ENCODE assay signal across 17 mouse cellular contexts in the genomic region with DNA sequence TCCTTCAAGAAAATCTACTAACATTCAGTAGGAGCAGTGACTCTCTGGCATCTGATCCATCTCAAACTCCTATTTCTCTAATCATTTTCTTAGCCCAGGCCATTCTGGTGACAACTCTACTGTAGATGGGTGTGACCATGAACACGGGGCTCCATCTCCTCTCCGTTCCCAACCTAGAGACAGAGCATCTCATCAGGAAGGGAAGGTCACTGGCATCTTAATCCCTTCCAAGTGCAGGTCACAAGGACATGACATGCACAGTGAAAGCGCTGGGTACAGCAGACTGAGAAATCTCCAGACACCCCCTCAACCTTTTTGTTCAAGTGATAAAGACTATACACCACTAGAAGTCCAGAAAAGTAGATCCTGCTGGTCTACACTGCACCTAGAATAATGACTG. TPM values are rescaled to one million over a fixed set of nuclear protein-coding genes. Genes with fewer than 3 reads are reported as not detected.
DNase-seq lines count a peak whose midpoint lies in the region; ATAC-seq and TF ChIP-seq lines count a peak whose summit lies in the region.
"Had no signal": no experiment of that assay in that cellular context is flagged by ENCODE, and none has a peak within 500 bp of the region (broad histone marks: within the 10 kb centered on the region; RNA-seq: fewer than 3 reads in every experiment).

No protein-coding gene starts in this region.

- no peaks in the 10 kb centered on the region for H3K36me3 ChIP-seq in midbrain, embryonic 11.5 days (ENCODE audit: control insufficient read depth, insufficient read depth, low read length)
- no peaks in the 10 kb centered on the region for H3K36me3 ChIP-seq in midbrain, embryonic 14.5 days (ENCODE audit: control insufficient read depth, insufficient read depth, low read length)
- H3K36me3 ChIP-seq in liver, postnatal 0 days (replicated peaks; ENCODE audit: insufficient read depth, low read length) = peaks cover 4% of the 10 kb centered on the region
- H3K36me3 ChIP-seq: forebrain, embryonic 12.5 days; midbrain, embryonic 15.5 days had no signal

- no peak for ATAC-seq in midbrain, embryonic 11.5 days (ENCODE audit: low FRiP score)
- no peak for ATAC-seq in midbrain, embryonic 14.5 days (ENCODE audit: low FRiP score, low TSS enrichment)
- peak; percentile 17; the same call in 1 of the 2 replicates for ATAC-seq in liver, postnatal 0 days
- no peak for ATAC-seq in megakaryocyte progenitor cell, adult 5-6 weeks (replicated peaks; ENCODE audit: poor library complexity)
- ATAC-seq: CD4-positive, CD25-positive, alpha-beta regulatory T cell, adult 4 months; hindbrain, embryonic 16.5 days; midbrain, embryonic 15.5 days had no signal

- peaks cover 7% of the 10 kb centered on the region for H3K4me1 ChIP-seq in midbrain, embryonic 11.5 days (ENCODE audit: control insufficient read depth, insufficient read depth, low read length)
- peaks cover 16% of the 10 kb centered on the region for H3K4me1 ChIP-seq in midbrain, embryonic 14.5 days (ENCODE audit: control insufficient read depth, insufficient read depth, low read length)
- peaks cover 23% of the 10 kb centered on the region for H3K4me1 ChIP-seq in liver, postnatal 0 days (ENCODE audit: insufficient read depth)

- H3K9ac ChIP-seq in midbrain, embryonic 11.5 days (ENCODE audit: low read length) = no peak overlapping the region
- H3K9ac ChIP-seq in midbrain, embryonic 14.5 days (replicated peaks; ENCODE audit: low read length) = no peak overlapping the region
- peak overlapping the region; percentile 47 for H3K9ac ChIP-seq in liver, postnatal 0 days (replicated peaks)
- H3K9ac ChIP-seq: embryonic facial prominence, embryonic 12.5 days; forebrain, embryonic 12.5 days had no signal

- H3K4me3 ChIP-seq in midbrain, embryonic 11.5 days (ENCODE audit: low read depth, low read length) = no peak overlapping the region
- H3K4me3 ChIP-seq in midbrain, embryonic 14.5 days (replicated peaks; ENCODE audit: low read depth, low read length) = no peak overlapping the region
- peak overlapping the region; percentile 89 for H3K4me3 ChIP-seq in liver, postnatal 0 days (ENCODE audit: low read depth, low read length)
- H3K4me3 ChIP-seq: embryonic facial prominence, embryonic 12.5 days; forebrain, embryonic 12.5 days had no signal

- no peaks in the 10 kb centered on the region for H3K27me3 ChIP-seq in midbrain, embryonic 11.5 days (ENCODE audit: control insufficient read depth, insufficient read depth, low read length)
- H3K27me3 ChIP-seq in midbrain, embryonic 14.5 days (ENCODE audit: control insufficient read depth, insufficient read depth, low read length) = no peaks in the 10 kb centered on the region
- H3K27me3 ChIP-seq in liver, postnatal 0 days (ENCODE audit: insufficient read depth, low read length) = no peaks in the 10 kb centered on the region
- H3K27me3 ChIP-seq: embryonic facial prominence, embryonic 12.5 days; forebrain, embryonic 12.5 days; midbrain, embryonic 15.5 days had no signal

- no peaks in the 10 kb centered on the region for H3K9me3 ChIP-seq in midbrain, embryonic 11.5 days (ENCODE audit: control insufficient read depth, low read length)
- no peaks in the 10 kb centered on the region for H3K9me3 ChIP-seq in midbrain, embryonic 14.5 days (ENCODE audit: control insufficient read depth, low read length)
- no peaks in the 10 kb centered on the region for H3K9me3 ChIP-seq in liver, postnatal 0 days (ENCODE audit: low read length)
- H3K9me3 ChIP-seq: embryonic facial prominence, embryonic 12.5 days; forebrain, embryonic 12.5 days; midbrain, embryonic 15.5 days had no signal

- TF ChIP-seq CTCF in liver, postnatal 0 days (IDR thresholded peaks at IDR 0.05; ENCODE audit: low read depth) = no peak

- no peak overlapping the region for H3K4me2 ChIP-seq in midbrain, embryonic 11.5 days
- no peak overlapping the region for H3K4me2 ChIP-seq in midbrain, embryonic 14.5 days (ENCODE audit: low read length)
- peak overlapping the region; percentile 83 for H3K4me2 ChIP-seq in liver, postnatal 0 days (ENCODE audit: low read depth, low read length)

- H3K27ac ChIP-seq in midbrain, embryonic 11.5 days (ENCODE audit: low read depth, low read length) = no peak overlapping the region
- H3K27ac ChIP-seq in midbrain, embryonic 14.5 days (replicated peaks; ENCODE audit: low read depth, low read length) = no peak overlapping the region
- H3K27ac ChIP-seq in liver, postnatal 0 days (ENCODE audit: low read depth) = peak overlapping the region; percentile 90
- H3K27ac ChIP-seq: embryonic facial prominence, embryonic 12.5 days; forebrain, embryonic 12.5 days; midbrain, embryonic 15.5 days had no signal

- 90% methylated on average over 3 of the region's 3 CpGs for WGBS in midbrain, embryonic 11.5 days
- 91% methylated on average over 3 of the region's 3 CpGs for WGBS in midbrain, embryonic 14.5 days
- WGBS in liver, postnatal 0 days (ENCODE audit: insufficient replicate concordance) = 61% methylated on average over 3 of the region's 3 CpGs

- DNase-seq in heart, adult 11 months = peak; percentile 33
- no peak for DNase-seq in heart, adult 8-10 months (ENCODE audit: low spot score)
- DNase-seq in midbrain, embryonic 11.5 days (ENCODE audit: low spot score, missing footprints) = peak; percentile 53
- DNase-seq in midbrain, embryonic 14.5 days = no peak
- peak; percentile 4 for DNase-seq in induced T-regulatory cell, adult 2 months (ENCODE audit: low read depth)
- DNase-seq in liver, postnatal 0 days = peak; percentile 21
- no peak for DNase-seq in urinary bladder, postnatal 10 days (ENCODE audit: low spot score)
- DNase-seq: adrenal gland, postnatal 14 days; cerebellum, adult 8-10 months; kidney, adult 9 months; thymus, adult 18-20 months had no signal

- TF ChIP-seq EP300 in liver, postnatal 0 days (IDR thresholded peaks at IDR 0.05; ENCODE audit: low read depth) = no peak

RNA-seq across cellular contexts. Expression of gene Tmx1, which starts 1.4 kb away (rescaled TPM):
- total RNA-seq in heart, adult 8-10 months (2022) = 10 to 100 TPM; 25.4 to 35.4 (median 30.8) TPM
- polyA plus RNA-seq in midbrain, embryonic 11.5 days (2014; fragmentation: Nextera tagmentation; extraction: Ambion mirVana) = 135 and 150 TPM in 2 replicates
- 99.5 and 99.6 TPM in 2 replicates for polyA plus RNA-seq in midbrain, embryonic 14.5 days (2014; fragmentation: Nextera tagmentation; extraction: Ambion mirVana)
- 62.2 and 72.1 TPM in 2 replicates for polyA plus RNA-seq in liver, postnatal 0 days (2015; fragmentation: Nextera tagmentation; extraction: Ambion mirVana)
- 50.8 and 58.2 TPM in 2 replicates for total RNA-seq in megakaryocyte progenitor cell, adult 5-6 weeks (2015)
- total RNA-seq in megakaryocyte progenitor cell, adult 5-6 weeks (2017) = 88.4 and 101 TPM in 2 replicates

Comparison
In these comparisons a context has a peak if more than half of its experiments do, and no peak if none do; other contexts are left out.
1. DNase-seq: peak in heart, adult 11 months (single experiment), midbrain, embryonic 11.5 days (single experiment), induced T-regulatory cell, adult 2 months (single experiment) and liver, postnatal 0 days (single experiment); none in heart, adult 8-10 months (single experiment), midbrain, embryonic 14.5 days (single experiment) and urinary bladder, postnatal 10 days (single experiment).